Mouse (Mus musculus) liver, embryonic 18 days (tissue): ENCODE data around the gene Olfr1316. TPM values are rescaled to one million over a fixed set of nuclear protein-coding genes. Genes with fewer than 3 reads are reported as not detected.

Experiments
- polyA plus RNA-seq: library from polyadenylated mRNA; depleted of rRNA; stranded (reverse); fragments of >200 nt; gene quantifications from 2 replicates; pipeline ENCODE4 v1.2.3, GENCODE M21; 2012; rRNA removed

Gene Olfr1316
- polyA plus RNA-seq, result not detected in 2 replicates

DNA sequence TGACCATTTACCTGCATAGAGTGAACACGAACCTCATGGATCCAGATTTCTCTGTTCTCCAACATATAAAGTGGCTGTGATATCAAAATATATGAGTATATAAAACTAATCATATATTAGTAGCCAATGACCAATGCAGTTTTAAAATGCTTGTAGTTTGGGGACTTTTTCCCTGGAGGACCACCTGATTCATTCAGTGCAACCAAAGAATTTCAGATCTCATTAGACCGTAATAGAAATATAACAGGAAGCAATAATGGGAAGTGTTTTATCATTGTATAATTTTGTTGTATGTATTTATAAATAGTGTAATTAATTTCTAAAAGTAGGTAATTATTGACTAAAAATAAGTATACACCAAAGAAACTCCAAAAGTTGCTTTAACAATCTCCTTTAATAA is at the start of gene Olfr1316:
TSS of gene Olfr1316 (minus strand) at position 101 of the 400 bp plus-strand sequence.

GRCm38 (mm10) chr2:112153898-112154297 is 19.1 kb upstream of the Olfr1316 start, which contains the start of gene Olfr1318:
TSS of gene Olfr1318 (plus strand) at chr2:112154198.

GRCm38 (mm10) chr2:112140029-112140428 is 5.3 kb upstream of the Olfr1316 start, which contains the start of gene Olfr1317:
TSS of gene Olfr1317 (plus strand) at chr2:112140329.

GRCm38 (mm10) chr2:112115340-112115739 is 19.4 kb downstream of the Olfr1316 start, which contains the start of gene Olfr1315-ps1:
TSS of gene Olfr1315-ps1 (minus strand) at chr2:112115440.

DNA sequence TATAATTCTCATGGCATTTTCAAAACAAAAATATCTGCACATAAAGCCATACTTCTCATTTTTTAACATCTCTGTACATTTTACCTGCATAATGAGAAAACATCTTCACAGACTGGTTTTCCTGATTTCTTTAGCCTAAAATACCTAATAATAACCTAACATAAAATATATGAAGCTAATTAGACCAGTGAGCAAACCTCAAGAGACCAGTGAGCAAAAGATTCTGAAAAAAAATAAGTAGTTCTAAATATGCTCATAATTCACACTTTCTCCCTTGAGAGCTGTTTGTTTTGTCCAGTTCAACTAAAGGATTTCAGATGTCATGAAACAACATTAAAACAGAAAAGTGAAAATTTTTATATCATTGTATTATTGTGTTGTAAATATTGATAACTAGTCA is 38.1 kb downstream of the Olfr1316 start, which contains the start of gene Olfr1314:
TSS of gene Olfr1314 (minus strand) at position 101 of the 400 bp plus-strand sequence.

DNA sequence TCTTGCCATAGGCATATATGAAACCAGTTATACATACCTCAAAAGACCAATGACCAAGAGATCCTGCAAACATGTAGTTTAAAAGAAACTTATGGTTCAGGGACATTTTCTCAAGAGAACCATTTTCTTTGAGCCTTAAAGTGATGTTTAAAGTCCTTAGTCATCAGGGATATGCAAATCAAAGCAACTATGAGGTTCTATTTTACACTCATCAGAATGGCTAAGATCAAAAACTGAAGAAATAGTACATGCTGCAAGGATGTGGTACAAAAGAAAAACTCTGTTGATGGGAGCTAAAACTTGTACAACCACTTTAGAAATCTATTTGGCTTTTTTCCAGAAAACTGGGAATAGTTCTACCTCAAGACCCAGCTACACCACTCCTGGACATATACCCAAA is 57.0 kb downstream of the Olfr1316 start, which contains the start of gene Olfr1313:
TSS of gene Olfr1313 (minus strand) at position 101 of the 400 bp plus-strand sequence.

Other genes with a start within 250 kb of the Olfr1316 start
- gene Olfr1306, start 218.7 kb downstream of the Olfr1316 start, polyA plus RNA-seq, result not detected in 2 replicates
- gene Olfr1307, start 185.5 kb downstream of the Olfr1316 start, polyA plus RNA-seq, result not detected in 2 replicates
- gene Olfr1308, start 170.0 kb downstream of the Olfr1316 start, polyA plus RNA-seq, result not detected in 2 replicates
- not detected in 2 replicates for gene Olfr1309, start 144.7 kb downstream of the Olfr1316 start, polyA plus RNA-seq
- not detected in 2 replicates for gene Olfr1310, start 122.3 kb downstream of the Olfr1316 start, polyA plus RNA-seq
- gene Olfr1311, start 110.6 kb downstream of the Olfr1316 start, polyA plus RNA-seq, result not detected in 2 replicates
- gene Olfr1312, start 84.7 kb downstream of the Olfr1316 start, polyA plus RNA-seq, result not detected in 2 replicates
- not detected in 2 replicates for gene Olfr1313, start 57.1 kb downstream of the Olfr1316 start, polyA plus RNA-seq
- gene Olfr1314, start 38.2 kb downstream of the Olfr1316 start, polyA plus RNA-seq, result not detected in 2 replicates
- not detected in 2 replicates for gene Olfr1315-ps1, start 19.5 kb downstream of the Olfr1316 start, polyA plus RNA-seq
- gene Olfr1317, start 5.4 kb upstream of the Olfr1316 start, polyA plus RNA-seq, result not detected in 2 replicates
- not detected in 2 replicates for gene Olfr1318, start 19.2 kb upstream of the Olfr1316 start, polyA plus RNA-seq
- 3.2 and 3.9 TPM in 2 replicates for gene Lpcat4, start 104.5 kb upstream of the Olfr1316 start, polyA plus RNA-seq
- gene Nutm1, start 124.3 kb upstream of the Olfr1316 start, polyA plus RNA-seq, result not detected in 2 replicates
- 87.3 and 103 TPM in 2 replicates for gene Nop10, start 126.9 kb upstream of the Olfr1316 start, polyA plus RNA-seq
- 11.2 and 12.0 TPM in 2 replicates for gene Slc12a6, start 130.8 kb upstream of the Olfr1316 start, polyA plus RNA-seq
- 0.02 TPM in 1 of 2 replicates, not detected in the other for gene Gm21985, start 131.3 kb upstream of the Olfr1316 start, polyA plus RNA-seq
- 42.2 and 43.2 TPM in 2 replicates for gene Emc4, start 233.1 kb upstream of the Olfr1316 start, polyA plus RNA-seq
- gene Katnbl1, start 244.2 kb upstream of the Olfr1316 start, polyA plus RNA-seq, result 4.6 and 5.0 TPM in 2 replicates